Mouse (Mus musculus) cerebellum, adult 9-11 months (tissue): ENCODE results near the gene B4galt2.

Experiments
- DNase-seq: peaks from one replicate; pipeline ENCODE4 v3.0.0; 2022

The B4galt2 gene

GRCm38 (mm10) chr4:117831920-117832691 lies 51.2 kb downstream of the B4galt2 start:
- peak; percentile 7 for DNase-seq

GRCm38 (mm10) chr4:117831499-117831898 lies 51.8 kb downstream of the B4galt2 start:
- no peak for DNase-seq

- DNase-seq: no peak
Measured at GRCm38 (mm10) chr4:117830801-117831200, 52.5 kb downstream of the B4galt2 start.

GRCm38 (mm10) chr4:117830124-117830551 lies 53.1 kb downstream of the B4galt2 start:
- peak; percentile 50 for DNase-seq

GRCm38 (mm10) chr4:117829260-117830123 lies 53.8 kb downstream of the B4galt2 start:
- peak; percentile 74 for DNase-seq

- DNase-seq: peak; percentile 2
Measured at GRCm38 (mm10) chr4:117828572-117829145, 54.6 kb downstream of the B4galt2 start.
